Mouse (Mus musculus): ENCODE data around the gene Sytl1. TPM values are rescaled to one million over a fixed set of nuclear protein-coding genes. Genes with fewer than 3 reads are reported as not detected.

Gene Sytl1
- total and polyA plus RNA-seq, 3 experiments: 0.08 to 0.31 TPM; not detected in 1

DNA sequence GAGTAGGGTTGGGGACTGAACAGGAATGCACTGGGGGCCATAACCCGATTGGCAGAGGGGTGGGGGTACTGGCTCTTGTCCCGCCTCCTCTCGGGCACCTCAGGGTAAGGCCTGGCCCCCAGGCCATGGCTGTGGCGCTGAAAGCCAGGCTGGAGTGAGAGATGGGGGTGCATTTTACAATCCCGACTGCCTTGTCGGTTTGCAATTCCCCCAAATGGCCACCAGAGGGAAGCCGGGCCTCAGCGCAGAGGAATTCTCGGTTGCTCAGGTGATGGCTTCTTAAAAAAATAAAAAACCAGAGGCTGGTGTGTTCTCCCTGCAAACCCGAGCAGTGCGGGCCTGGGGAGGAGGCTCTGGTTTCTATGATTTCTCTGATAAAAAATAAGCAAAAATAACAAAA lies 53.5 kb downstream of the Sytl1 start:
- no peak for TF ChIP-seq ETS1 (IDR thresholded peaks at IDR 0.05; ENCODE audit: low read depth, low read length)
- TF ChIP-seq TAL1 (IDR thresholded peaks at IDR 0.05; ENCODE audit: low read length): no peak
- no peak for TF ChIP-seq TCF12 (IDR thresholded peaks at IDR 0.05; ENCODE audit: low read depth, low read length)
- TF ChIP-seq RAD21 (IDR thresholded peaks at IDR 0.05; ENCODE audit: low read depth, low read length): peak; percentile 93
- no peak for TF ChIP-seq MYB (IDR thresholded peaks at IDR 0.05; ENCODE audit: low read depth, low read length)
- no peak for TF ChIP-seq HCFC1 (IDR thresholded peaks at IDR 0.05; ENCODE audit: low read depth, low read length)
- no peak for TF ChIP-seq TBP (IDR thresholded peaks at IDR 0.05; ENCODE audit: low read depth, low read length)
- no peak for TF ChIP-seq BHLHE40 (IDR thresholded peaks at IDR 0.05; ENCODE audit: borderline replicate concordance, low read depth, low read length)
- no peak for TF ChIP-seq MXI1 (IDR thresholded peaks at IDR 0.05; ENCODE audit: low read depth, low read length)
- no peak for TF ChIP-seq CHD1 (IDR thresholded peaks at IDR 0.05; ENCODE audit: low read depth, low read length)
- TF ChIP-seq MYC (IDR thresholded peaks at IDR 0.05; ENCODE audit: low read depth, low read length): no peak
- no peak for TF ChIP-seq GABPA (IDR thresholded peaks at IDR 0.05; ENCODE audit: low read depth, low read length)
- TF ChIP-seq SMC3 (IDR thresholded peaks at IDR 0.05; ENCODE audit: low read depth, low read length): peak; percentile 97
- TF ChIP-seq SIN3A (IDR thresholded peaks at IDR 0.05; ENCODE audit: low read length): peak; percentile 35; the same call in 1 of the 2 replicates
- peak; percentile 89 for TF ChIP-seq ZC3H11A (IDR thresholded peaks at IDR 0.05; ENCODE audit: low read depth, low read length)
- TF ChIP-seq GATA1 (IDR thresholded peaks at IDR 0.05; ENCODE audit: low read depth, low read length): no peak
- TF ChIP-seq ZNF384 (IDR thresholded peaks at IDR 0.05; ENCODE audit: low read depth, low read length): peak; percentile 94
- no peak for TF ChIP-seq POLR2AphosphoS2 (IDR thresholded peaks at IDR 0.05; ENCODE audit: low read length)
- TF ChIP-seq E2F4 (IDR thresholded peaks at IDR 0.05; ENCODE audit: borderline replicate concordance, low read depth, low read length): no peak
- TF ChIP-seq UBTF (IDR thresholded peaks at IDR 0.05; ENCODE audit: borderline replicate concordance, insufficient read depth, low read depth, low read length): no peak
- no peak for TF ChIP-seq POLR2A (IDR thresholded peaks at IDR 0.05; ENCODE audit: control insufficient read depth in 1 of 2, insufficient read depth in 1 of 2, low read depth in 1 of 2, low read length in 2 of 2, poor library complexity in 1 of 2)
- no peak for TF ChIP-seq MEF2A (IDR thresholded peaks at IDR 0.05; ENCODE audit: extremely low read depth, insufficient replicate concordance, low read depth, low read length, poor library complexity, severe bottlenecking)
- TF ChIP-seq CTCF (IDR thresholded peaks at IDR 0.05 in 2 of 3, conservative IDR thresholded peaks at IDR 0.05 in 1 of 3; ENCODE audit: control insufficient read depth in 1 of 3, insufficient read depth in 1 of 3, low read depth in 2 of 3, low read length in 3 of 3, poor library complexity in 1 of 3, severe bottlenecking in 1 of 3): peak; percentile 85 to 91 (median 86)
- no peak for TF ChIP-seq ELF1 (IDR thresholded peaks at IDR 0.05; ENCODE audit: low read depth, low read length)
- no peak for TF ChIP-seq JUND (IDR thresholded peaks at IDR 0.05; ENCODE audit: low read depth, low read length)
- peak; percentile 76 for DNase-seq (ENCODE audit: low read depth, low spot score)
- Histone ChIP-seq H3K9me3 (replicated peaks; ENCODE audit: insufficient read depth, low read length) (no peaks in the 10 kb centered on the region), H3K9ac (ENCODE audit: control insufficient read depth, low read depth, low read length, poor library complexity, severe bottlenecking) (no peak overlapping the region), H3K79me2 (ENCODE audit: control insufficient read depth, insufficient read depth, low read length, poor library complexity) (no peaks in the 10 kb centered on the region), H3K27me3 (ENCODE audit: control insufficient read depth in 1 of 2, insufficient read depth in 2 of 2, low read length in 2 of 2) (no peaks in the 10 kb centered on the region), H3K4me1 (ENCODE audit: control insufficient read depth in 1 of 2, insufficient read depth in 2 of 2, low read length in 2 of 2) (peaks cover 2 to 11% of the 10 kb centered on the region in 2 experiments; a peak in 2 of 4 replicates), H3K27ac (ENCODE audit: control insufficient read depth, low read depth, low read length) (no peak overlapping the region), H3K4me3 (ENCODE audit: control insufficient read depth in 1 of 2, insufficient read depth in 1 of 2, low read depth in 2 of 2, low read length in 2 of 2) (no peak overlapping the region), H3K36me3 (ENCODE audit: control insufficient read depth in 1 of 2, insufficient read depth in 2 of 2, low read length in 2 of 2) (no peaks in the 10 kb centered on the region)
